Mouse (Mus musculus) cerebellum, postnatal 10 days (tissue): ENCODE data around the gene Ttc4.

ENCODE experiments used
- DNase-seq, 2 experiments: peaks; one replicate each; pipeline ENCODE4 v3.0.0; 2021; ENCODE audit warnings: mixed read lengths in 2 of 2

The Ttc4 gene

GRCm38 (mm10) chr4:106650833-106651527, 27.8 kb downstream of the Ttc4 start, which contains the start of gene Pars2:
Gene Pars2 (plus strand): TSS chr4:106651069.
- DNase-seq, result peak; percentile 99

DNA sequence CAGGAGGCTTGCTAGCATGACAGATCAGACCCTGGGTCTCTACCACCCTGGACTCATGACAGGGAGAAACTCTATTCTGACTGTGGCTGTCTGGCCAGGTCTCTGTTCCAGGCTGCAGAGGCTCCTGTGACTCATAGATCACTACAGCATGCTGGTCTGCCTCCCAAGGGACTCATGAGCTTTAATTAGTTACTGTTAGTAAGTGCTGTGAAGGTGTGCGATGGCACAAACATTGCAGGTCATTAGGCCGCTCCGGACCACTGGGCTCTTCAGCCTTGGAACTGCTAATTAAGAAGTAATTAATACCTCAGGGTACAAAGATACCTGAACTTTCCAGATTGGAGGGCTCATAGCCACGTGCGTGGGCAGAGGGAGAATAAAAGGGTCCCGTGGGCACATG, 31.6 kb downstream of the Ttc4 start:
- DNase-seq, result no peak

DNA sequence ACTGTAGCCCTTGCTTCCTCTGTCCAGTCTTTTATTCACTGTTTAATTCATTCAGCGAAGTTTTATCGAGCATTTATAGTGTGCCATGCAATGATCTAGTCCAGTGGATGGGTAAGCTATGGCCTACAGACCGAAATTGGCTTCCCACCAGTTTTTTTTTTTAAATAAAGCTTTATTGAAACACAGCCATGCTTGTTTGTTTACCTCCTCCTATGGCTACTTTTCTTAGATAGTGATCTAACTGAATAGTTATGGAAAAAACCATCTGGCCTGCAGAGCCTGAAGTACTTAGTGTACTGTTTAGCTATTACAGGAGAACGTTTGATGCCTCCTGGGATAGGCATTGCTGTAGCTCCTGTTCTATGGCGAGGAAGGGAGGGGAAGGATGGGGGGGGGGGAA, 32.9 kb downstream of the Ttc4 start:
- DNase-seq, result no peak

GRCm38 (mm10) chr4:106644218-106644610, 34.5 kb downstream of the Ttc4 start:
- DNase-seq, result no peak

DNA sequence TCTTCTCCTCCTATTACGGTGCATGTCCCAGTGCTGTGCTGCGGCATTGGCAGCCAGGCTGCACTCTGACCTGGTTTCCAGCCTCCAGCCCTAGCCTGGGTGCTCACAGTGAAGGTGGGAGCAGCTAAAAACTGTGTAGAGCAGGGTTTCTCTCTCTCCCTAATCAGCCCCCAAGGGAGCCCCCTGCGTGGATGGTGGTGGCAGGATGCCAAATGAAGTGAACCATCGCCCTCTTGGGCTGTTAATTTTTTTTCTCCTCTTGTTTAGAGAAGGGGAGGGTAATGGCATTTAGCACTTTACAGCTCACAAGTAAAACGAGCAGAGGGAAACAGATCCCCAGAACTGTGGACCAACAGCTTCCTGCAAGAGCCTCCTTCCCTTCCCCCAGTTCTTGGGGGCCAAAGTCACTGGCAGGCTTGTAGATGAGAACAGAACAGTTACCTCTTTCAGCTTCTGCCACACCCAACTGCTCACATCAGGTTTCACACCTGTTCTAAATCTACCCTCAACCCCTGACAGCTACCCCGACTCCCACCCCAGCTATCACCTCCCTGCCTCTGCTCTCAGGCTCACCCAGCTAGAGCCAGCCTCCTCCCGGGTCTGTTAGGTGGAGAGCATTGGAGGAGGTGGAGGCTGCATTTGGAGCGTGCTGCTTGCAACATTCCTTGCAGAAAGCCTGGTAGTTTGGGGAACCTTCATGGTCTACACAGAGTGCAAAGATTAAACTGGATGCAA, 35.1 kb downstream of the Ttc4 start:
- DNase-seq, result no peak

DNA sequence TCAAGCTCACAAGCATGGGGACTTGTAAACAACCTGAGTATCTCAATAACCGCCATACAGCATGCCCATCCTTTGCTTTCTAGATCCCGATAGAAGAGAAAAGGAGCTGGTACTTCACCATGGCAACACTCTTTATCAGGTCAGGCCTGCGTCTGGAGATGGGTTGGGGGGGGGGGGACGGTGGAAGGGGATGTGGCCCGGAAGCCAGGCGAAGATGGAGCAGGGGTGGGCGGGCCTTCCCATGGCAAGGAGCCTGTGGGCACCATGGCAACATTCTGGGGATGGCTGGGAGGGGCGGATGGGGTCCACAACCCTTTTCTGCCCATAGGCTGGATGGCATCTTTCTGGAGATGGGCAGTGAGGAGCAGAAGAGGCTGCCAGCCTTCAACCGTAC, 44.7 kb downstream of the Ttc4 start:
- peak; percentile 60 to 68 for DNase-seq

GRCm38 (mm10) chr4:106633281-106634085, 45.3 kb downstream of the Ttc4 start:
- DNase-seq, result peak; percentile 69 to 70

DNA sequence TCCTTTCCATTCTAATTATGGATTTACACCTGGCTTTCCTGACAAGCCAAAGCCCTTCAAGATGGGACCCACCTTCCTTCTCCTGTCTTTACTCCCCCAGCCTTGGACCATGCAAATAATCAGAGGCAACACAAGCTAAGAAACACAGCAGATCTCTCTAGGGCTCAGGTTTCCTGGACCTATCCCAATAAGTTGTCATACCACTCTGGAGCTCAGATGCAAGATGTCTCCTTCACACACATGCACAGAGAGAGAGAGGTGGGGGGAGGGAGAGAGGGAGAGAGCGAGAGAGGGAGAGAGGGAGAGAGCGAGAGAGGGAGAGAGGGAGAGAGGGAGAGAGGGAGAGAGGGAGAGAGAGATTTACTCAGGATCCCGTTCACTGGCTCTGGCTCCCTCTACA, 46.4 kb downstream of the Ttc4 start:
- peak in 1 of 2 experiments; percentile 32 for DNase-seq

DNA sequence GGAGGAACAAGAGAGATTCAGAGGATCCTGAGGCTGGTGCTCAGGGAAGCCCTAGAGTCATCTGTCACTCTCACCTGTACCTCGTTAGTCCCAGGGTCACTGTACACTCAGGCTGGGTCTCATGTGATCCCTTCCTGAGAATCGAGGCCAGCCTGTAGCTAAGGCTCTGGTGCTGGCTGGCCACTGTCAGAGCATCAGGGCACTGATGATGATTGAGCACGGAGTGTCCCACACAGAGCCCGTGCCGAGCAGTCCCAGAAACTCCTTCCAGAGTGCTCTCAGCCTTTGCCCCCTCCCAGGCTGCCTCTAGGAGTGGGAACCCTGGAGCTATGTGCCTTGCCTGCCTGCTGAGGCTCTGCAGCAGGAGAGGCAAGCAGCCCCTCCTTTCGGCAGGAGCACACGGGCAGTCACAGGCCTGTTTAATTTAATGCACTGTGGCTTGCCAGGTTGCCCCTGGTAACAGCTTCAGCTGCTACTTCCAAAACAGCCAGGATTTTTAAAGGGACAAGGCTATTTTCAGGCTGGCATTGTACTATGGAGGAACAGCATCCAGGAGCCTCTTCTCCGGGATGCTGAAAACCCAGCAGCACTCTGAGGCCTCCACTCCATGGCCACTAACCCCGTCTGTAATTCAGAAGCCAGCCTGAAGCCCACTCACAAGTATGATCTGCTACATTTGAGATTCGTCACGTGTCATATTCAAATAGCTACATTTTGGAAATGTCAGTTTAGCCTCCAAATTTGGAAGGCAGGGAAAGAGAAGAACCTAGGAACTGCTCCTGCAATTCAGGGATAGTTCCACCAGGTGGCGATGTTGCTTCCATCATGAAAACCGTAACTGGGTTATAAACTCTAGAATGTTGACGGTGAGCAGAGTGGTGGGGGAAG, 48.2 kb downstream of the Ttc4 start:
- DNase-seq, result peak; percentile 90 to 93

GRCm38 (mm10) chr4:106629374-106629773, 49.4 kb downstream of the Ttc4 start:
- DNase-seq, result no peak

- no peak for DNase-seq
Observed at GRCm38 (mm10) chr4:106628650-106629360, 49.9 kb downstream of the Ttc4 start.

DNA sequence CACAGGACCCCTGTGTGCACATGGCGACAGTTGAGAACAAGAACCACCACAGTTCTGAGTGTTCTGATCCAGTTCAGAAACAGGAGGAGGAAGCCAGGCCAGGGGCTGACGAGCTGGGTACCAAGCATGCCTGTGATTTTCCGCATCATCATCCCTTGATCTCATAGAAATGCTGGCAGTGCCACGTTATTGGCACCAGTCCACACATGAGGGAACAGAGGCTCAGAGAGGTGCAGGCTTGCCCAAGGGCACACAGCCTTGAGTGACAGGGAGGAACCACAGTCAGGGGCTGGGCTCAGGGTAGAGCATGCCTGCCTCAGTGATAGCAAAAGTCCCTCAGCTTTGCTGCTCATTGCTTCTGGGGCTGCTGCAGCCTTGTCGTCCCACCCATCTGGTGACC, 50.9 kb downstream of the Ttc4 start:
- DNase-seq, result peak; percentile 67 to 68

GRCm38 (mm10) chr4:106624271-106624670, 54.5 kb downstream of the Ttc4 start:
- no peak for DNase-seq

DNA sequence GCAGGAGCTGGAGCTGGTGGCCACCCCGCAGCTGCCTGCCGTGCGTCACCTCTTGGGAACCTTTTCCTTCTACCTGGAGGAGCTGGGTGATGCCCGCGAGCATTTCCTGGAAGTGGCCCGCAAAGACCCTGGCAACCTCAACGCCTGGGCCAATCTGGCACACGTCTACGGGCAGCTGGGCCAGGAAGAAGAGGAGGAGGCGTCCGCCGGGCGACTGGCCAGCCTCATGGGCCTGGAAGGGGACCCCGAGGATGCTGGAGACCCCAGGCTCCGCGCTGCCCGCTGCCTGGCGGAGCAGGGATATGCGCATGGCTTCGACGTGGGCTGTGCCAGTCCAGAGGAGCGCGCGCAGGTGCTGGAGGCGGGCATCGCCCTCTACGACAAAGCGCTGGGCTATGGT, 56.0 kb downstream of the Ttc4 start:
- peak; percentile 76 to 81 for DNase-seq

DNA sequence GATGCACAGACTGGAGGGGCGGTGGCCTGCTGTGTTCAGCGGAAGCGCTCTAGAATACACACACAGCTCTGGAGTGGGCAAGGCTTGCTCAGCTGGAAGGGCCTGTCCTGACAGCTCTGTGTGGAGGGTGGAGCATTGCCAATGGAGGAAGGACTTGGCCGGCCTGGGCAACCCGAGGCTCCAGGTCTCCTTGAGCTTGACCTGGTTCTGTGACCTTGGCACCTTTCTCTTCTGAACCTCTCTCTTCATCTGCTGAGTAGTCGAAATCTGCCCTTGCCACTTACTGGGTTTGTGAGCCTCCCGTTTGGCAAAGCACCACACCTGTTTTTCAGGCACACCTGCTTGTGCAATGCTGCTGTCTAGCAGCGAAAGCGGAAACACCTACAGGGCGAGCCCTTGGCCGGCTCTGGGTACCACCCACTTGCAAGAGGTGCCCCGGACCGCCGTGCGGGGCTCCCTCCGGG, 56.7 kb downstream of the Ttc4 start, which contains the start of gene Ttc22:
TSS of gene Ttc22 (plus strand) at position 403 of the 464 bp plus-strand sequence.
- DNase-seq, result peak; percentile 74 to 80

DNA sequence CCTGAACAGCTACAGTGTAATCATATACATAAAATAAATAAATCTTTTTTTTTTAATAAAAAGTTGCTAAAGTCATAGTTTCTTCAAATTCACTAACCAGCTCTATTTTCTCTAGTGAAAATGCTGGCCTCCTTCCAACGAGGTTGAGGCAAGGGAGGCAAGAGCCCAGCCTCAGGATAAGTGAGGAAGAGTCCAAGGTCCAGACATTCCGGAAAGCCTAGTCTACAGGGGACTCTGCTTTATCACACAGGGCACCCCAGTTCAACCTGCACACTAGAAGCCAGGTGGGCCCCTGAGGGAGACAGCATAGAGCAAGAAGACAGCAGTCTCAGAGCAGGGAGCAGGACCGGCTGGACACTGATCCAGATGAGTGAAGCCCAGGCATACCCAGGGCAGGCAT, 57.3 kb downstream of the Ttc4 start:
- DNase-seq, result peak; percentile 18 to 41

DNA sequence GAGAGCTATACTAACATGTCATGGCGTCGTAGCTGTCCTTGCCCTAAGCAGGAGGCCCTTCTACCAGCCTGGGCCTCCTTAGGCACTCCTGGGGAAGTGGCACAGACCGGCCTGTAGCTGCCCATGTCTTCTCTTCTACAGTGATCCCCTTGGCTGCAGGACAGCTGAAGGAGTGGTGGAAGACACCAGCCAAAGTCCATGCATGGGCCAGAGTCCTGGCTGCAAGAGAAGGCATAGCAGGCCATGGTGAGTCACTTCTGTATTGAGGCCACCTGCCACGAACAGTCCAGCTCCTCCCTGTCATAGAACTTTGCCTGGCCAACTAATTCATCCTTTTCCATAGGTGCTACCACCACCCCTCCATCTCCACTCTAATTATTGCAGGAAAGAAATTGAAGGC, 59.8 kb downstream of the Ttc4 start:
- no peak for DNase-seq

GRCm38 (mm10) chr4:106617056-106617455, 61.7 kb downstream of the Ttc4 start, which contains the start of gene Lexm:
Gene Lexm (minus strand): TSS chr4:106617241.
- peak in 1 of 2 experiments; percentile 26 for DNase-seq

DNA sequence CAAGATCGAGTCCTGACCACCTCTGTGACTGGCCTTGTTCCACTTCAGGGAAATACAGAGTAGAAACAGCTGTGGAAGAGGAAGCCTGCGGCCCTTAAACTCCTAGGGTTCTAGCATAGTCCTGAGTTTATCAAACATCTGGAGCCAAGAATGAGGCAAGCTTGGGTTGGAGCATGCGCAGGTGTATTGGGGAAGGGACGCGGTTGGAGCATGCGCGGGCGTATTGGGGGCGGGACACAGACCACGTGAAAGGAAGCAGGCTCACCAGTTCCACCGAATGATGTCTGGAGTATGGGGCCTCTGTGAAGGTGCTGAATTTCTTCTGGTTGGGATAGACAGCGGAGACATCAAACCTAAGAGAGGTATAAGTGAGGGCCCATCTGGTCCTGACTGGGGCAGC, 63.1 kb downstream of the Ttc4 start:
- DNase-seq, result no peak

DNA sequence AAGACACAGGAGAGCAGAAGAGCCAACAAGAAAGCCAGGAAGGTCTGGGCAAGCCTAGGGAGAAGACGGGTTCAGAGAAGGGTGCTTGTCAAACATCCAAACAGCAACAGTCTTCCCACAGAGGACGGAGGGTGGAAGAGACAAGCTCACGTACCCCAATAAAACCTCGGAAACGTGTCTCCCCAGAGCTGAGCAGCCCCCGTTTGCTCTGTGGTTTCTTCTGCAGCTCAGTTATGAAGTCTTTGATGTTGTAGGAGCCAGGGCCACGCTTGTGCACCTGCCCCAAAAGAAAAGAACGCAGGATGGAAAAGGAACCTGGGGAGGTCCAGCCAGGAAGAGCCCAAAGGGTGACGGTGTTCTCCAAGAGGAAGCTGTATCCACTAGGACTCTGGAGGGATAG, 63.9 kb downstream of the Ttc4 start:
- DNase-seq, result no peak

DNA sequence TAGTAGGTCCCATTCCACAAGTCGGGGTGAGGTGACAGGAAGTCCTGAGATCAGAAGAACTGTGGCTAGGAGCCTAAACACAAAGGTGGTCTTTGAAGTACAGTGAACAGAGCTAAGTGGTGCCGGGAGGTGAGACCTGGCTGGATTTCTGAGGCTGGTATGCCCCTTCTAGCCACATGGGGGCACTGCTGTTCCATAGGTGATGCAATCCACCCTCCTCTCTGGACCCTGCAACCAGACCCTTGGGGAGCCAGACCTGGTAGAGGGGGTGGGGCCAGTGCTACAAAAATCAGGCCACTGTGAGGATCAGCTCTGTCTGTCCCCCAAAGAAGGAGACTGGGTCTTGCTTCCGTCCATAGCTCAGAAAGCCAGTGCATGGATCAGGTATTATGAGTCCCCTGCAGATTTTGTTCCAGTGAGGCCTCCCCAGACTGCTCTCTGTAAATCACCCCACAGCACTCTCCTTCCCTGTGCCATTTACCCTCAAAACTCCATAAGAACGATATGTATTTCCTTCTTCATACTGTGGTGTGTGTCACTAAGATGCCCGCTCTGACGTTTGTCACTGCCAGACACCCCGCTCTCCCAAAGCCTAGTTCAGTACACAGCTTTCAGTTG, 64.5 kb downstream of the Ttc4 start:
- DNase-seq, result peak; percentile 93 to 95
